Mouse (Mus musculus) E14TG2a.4 (cell line): ENCODE data around the gene Disp1.

Experiments used
- CTCF ChIP-seq: conservative IDR thresholded peaks from 2 replicates; pipeline ENCODE4 v1.5.1; 2014; ENCODE audit warnings: low read length
- NANOG ChIP-seq: IDR thresholded peaks from 2 replicates; pipeline ENCODE4 v1.6.1; 2014; ENCODE audit warnings: borderline replicate concordance, low read length, mixed read lengths
- POU5F1 ChIP-seq: IDR thresholded peaks from 2 replicates; pipeline ENCODE4 v1.6.1; 2014; ENCODE audit warnings: low read length, borderline replicate concordance

DNA sequence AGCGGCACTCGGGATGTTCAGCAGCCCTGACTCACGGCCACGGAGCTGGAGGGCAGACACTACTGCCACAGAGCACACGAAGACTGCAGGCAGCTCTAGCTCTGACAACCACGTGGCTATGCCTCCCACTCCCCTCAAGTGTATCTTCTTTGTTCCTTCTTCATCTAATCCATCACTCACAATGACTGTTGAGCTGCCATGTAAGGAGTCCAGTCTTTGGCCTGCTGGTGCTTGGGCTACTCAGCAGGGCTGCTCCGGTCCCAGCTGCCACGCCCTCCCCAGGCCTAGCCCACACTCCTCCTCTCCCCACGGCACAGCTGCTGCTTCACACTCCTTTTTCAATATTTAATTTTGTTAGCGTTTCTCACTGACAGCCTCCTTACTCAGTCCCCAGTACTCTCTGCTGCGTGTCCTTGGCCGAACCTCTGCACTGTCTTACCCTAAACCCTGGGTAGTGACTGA is 70.9 kb downstream of the Disp1 start:
- TF ChIP-seq CTCF (no peak), POU5F1 (no peak), NANOG (no peak)
